Mouse (Mus musculus) kidney, adult 9 months (tissue): ENCODE measurements around the gene Hist1h4b.

ENCODE experiments used
- DNase-seq: peaks from one replicate; pipeline ENCODE4 v3.0.0; 2022

Gene Hist1h4b

GRCm38 (mm10) chr13:23740910-23741309 lies 15.9 kb upstream of the Hist1h4b start:
- no peak for DNase-seq

- no peak for DNase-seq
Observed at GRCm38 (mm10) chr13:23742007-23742406, 14.8 kb upstream of the Hist1h4b start.

- DNase-seq, result no peak
Observed at GRCm38 (mm10) chr13:23743215-23743614, 13.6 kb upstream of the Hist1h4b start.

GRCm38 (mm10) chr13:23743963-23744362 lies 12.8 kb upstream of the Hist1h4b start:
- no peak for DNase-seq

- DNase-seq, result no peak
Observed at GRCm38 (mm10) chr13:23744421-23745380, 12.1 kb upstream of the Hist1h4b start.

GRCm38 (mm10) chr13:23745381-23746161 lies 11.2 kb upstream of the Hist1h4b start, which contains the start of gene Hist1h3c:
Gene Hist1h3c (minus strand): TSS chr13:23745602.
- peak; percentile 87 for DNase-seq

- DNase-seq, result peak; percentile 90
Observed at GRCm38 (mm10) chr13:23746201-23747080, 10.4 kb upstream of the Hist1h4b start, which contains the start of gene Hist1h2bb. Gene Hist1h2bb (plus strand): TSS chr13:23746734.

GRCm38 (mm10) chr13:23747081-23747891 lies 9.5 kb upstream of the Hist1h4b start:
- DNase-seq, result no peak

GRCm38 (mm10) chr13:23747892-23748288 lies 8.9 kb upstream of the Hist1h4b start:
- DNase-seq, result no peak

GRCm38 (mm10) chr13:23749563-23750121 lies 7.2 kb upstream of the Hist1h4b start:
- DNase-seq, result no peak

GRCm38 (mm10) chr13:23750839-23751477 lies 5.9 kb upstream of the Hist1h4b start, which contains the start of gene Hist1h2ab:
Gene Hist1h2ab (plus strand): TSS chr13:23751126.
- peak; percentile 60 for DNase-seq

- DNase-seq, result no peak
Observed at GRCm38 (mm10) chr13:23751478-23751956, 5.3 kb upstream of the Hist1h4b start.

- DNase-seq, result peak; percentile 82
Observed at GRCm38 (mm10) chr13:23752067-23752741, 4.6 kb upstream of the Hist1h4b start, which contains the start of gene Hist1h3b. Gene Hist1h3b (plus strand): TSS chr13:23752267.

GRCm38 (mm10) chr13:23752742-23753172 lies 4.1 kb upstream of the Hist1h4b start:
- no peak for DNase-seq

- DNase-seq, result no peak
Observed at GRCm38 (mm10) chr13:23753314-23754078, 3.3 kb upstream of the Hist1h4b start.

GRCm38 (mm10) chr13:23755000-23755399 lies 1.8 kb upstream of the Hist1h4b start:
- no peak for DNase-seq

GRCm38 (mm10) chr13:23757211-23757773 lies 479 bp downstream of the Hist1h4b start:
- DNase-seq, result no peak

GRCm38 (mm10) chr13:23757921-23758320 lies 1.1 kb downstream of the Hist1h4b start:
- DNase-seq, result no peak
